7 mouse cellular contexts compared by ENCODE assay signal in the genomic region with DNA sequence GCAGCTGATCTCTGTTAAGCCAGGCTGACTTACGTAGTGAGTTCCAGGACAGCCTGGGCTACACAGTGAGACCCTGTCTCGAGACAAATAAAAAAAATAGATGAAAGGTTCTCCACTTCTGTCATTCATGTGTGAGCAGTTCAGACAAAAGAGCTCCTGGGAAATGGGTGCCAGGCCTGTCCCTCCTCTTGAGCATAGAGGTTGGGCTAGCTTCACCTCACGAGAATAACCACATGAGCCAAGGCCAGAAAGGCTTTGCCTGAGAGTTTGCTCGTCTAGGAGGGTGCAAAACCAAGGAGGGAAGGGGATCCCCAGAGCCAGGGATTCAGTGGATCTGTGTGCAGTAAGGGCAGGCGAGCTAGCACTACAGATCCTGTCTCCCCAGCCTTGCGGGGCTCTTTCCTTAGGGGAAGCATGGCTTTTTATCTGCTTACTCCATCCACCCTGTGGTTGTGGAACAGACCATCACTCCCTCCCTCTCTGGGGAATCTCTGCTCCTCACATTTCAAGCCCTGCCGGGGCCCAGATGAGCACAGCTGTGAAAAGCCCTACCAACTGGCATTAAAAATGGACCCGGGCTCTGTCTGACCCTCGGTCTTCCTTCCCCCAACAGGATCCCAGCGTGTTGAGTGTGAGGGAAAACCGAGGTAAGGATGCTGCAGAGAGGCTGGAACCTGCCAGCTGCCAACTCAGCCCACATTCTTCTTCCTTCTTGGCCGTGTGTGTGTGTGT. TPM values are rescaled to one million over a fixed set of nuclear protein-coding genes. Genes with fewer than 3 reads are reported as not detected.
DNase-seq lines count a peak whose midpoint lies in the region; ATAC-seq and TF ChIP-seq lines count a peak whose summit lies in the region.

No protein-coding gene starts in this region.

- DNase-seq in lung, postnatal 0 days (ENCODE audit: low spot score) = peak; percentile 45
- no peak for DNase-seq in lung, adult 2 months
- DNase-seq in left cerebral cortex, adult 18-20 months (ENCODE audit: low spot score in 2 of 2) = no peak

- peak overlapping the region; percentile 55; the same call in 1 of the 2 replicates for H3K27ac ChIP-seq in lung, postnatal 0 days (ENCODE audit: low read length)
- H3K27ac ChIP-seq in forebrain, embryonic 13.5 days = peak overlapping the region; percentile 95
- peak overlapping the region; percentile 77 for H3K27ac ChIP-seq in intestine, embryonic 15.5 days
- H3K27ac ChIP-seq in stomach, embryonic 15.5 days = peak overlapping the region; percentile 86

- no peaks in the 10 kb centered on the region for H3K9me3 ChIP-seq in lung, postnatal 0 days (ENCODE audit: low read length)
- no peaks in the 10 kb centered on the region for H3K9me3 ChIP-seq in forebrain, embryonic 13.5 days (replicated peaks)
- no peaks in the 10 kb centered on the region for H3K9me3 ChIP-seq in intestine, embryonic 15.5 days
- H3K9me3 ChIP-seq in stomach, embryonic 15.5 days = no peaks in the 10 kb centered on the region

- no peak overlapping the region for H3K4me2 ChIP-seq in lung, postnatal 0 days (replicated peaks; ENCODE audit: low read depth, low read length)
- H3K4me2 ChIP-seq in forebrain, embryonic 13.5 days = no peak overlapping the region
- no peak overlapping the region for H3K4me2 ChIP-seq in intestine, embryonic 15.5 days (replicated peaks)
- H3K4me2 ChIP-seq in stomach, embryonic 15.5 days = no peak overlapping the region

- peak; percentile 0; the same call in 1 of the 2 replicates for ATAC-seq in lung, postnatal 0 days
- ATAC-seq in forebrain, embryonic 13.5 days = 0 out of 2 replicates have a peak, but pooled peaks have one; percentile 0
- ATAC-seq in intestine, embryonic 15.5 days = 0 out of 2 replicates have a peak, but pooled peaks have one; percentile 11
- no peak for ATAC-seq in stomach, embryonic 15.5 days (ENCODE audit: insufficient read depth, low FRiP score, low read depth)
- ATAC-seq in megakaryocyte-erythroid progenitor cell, adult 5-6 weeks (replicated peaks; ENCODE audit: low FRiP score, low TSS enrichment, poor library complexity, severe bottlenecking) = no peak

- no peak for TF ChIP-seq EP300 in lung, postnatal 0 days (IDR thresholded peaks at IDR 0.05)

- H3K27me3 ChIP-seq in lung, postnatal 0 days (replicated peaks; ENCODE audit: insufficient read depth, low read length) = no peaks in the 10 kb centered on the region; the same call in 1 of the 2 replicates
- H3K27me3 ChIP-seq in forebrain, embryonic 13.5 days = no peaks in the 10 kb centered on the region
- no peaks in the 10 kb centered on the region for H3K27me3 ChIP-seq in intestine, embryonic 15.5 days (replicated peaks)
- H3K27me3 ChIP-seq in stomach, embryonic 15.5 days (replicated peaks) = no peaks in the 10 kb centered on the region

- peaks cover 19% of the 10 kb centered on the region for H3K4me1 ChIP-seq in lung, postnatal 0 days (ENCODE audit: insufficient read depth, low read depth, low read length)
- peaks cover 14% of the 10 kb centered on the region for H3K4me1 ChIP-seq in lung, adult 2 months (ENCODE audit: control insufficient read depth, insufficient read depth, low read length)
- peaks cover 55% of the 10 kb centered on the region for H3K4me1 ChIP-seq in forebrain, embryonic 13.5 days
- H3K4me1 ChIP-seq in intestine, embryonic 15.5 days (replicated peaks) = peaks cover 20% of the 10 kb centered on the region
- peaks cover 20% of the 10 kb centered on the region for H3K4me1 ChIP-seq in stomach, embryonic 15.5 days

- H3K4me3 ChIP-seq in lung, postnatal 0 days (ENCODE audit: low read depth, low read length) = no peak overlapping the region
- no peak overlapping the region for H3K4me3 ChIP-seq in lung, adult 2 months (replicated peaks; ENCODE audit: extremely low read depth, low read depth, low read length)
- H3K4me3 ChIP-seq in forebrain, embryonic 13.5 days = no peak overlapping the region
- no peak overlapping the region for H3K4me3 ChIP-seq in intestine, embryonic 15.5 days (replicated peaks)
- H3K4me3 ChIP-seq in stomach, embryonic 15.5 days (replicated peaks) = no peak overlapping the region

- TF ChIP-seq POLR2A in lung, adult 2 months (IDR thresholded peaks at IDR 0.05; ENCODE audit: borderline replicate concordance, extremely low read depth, low read depth, low read length) = no peak

- TF ChIP-seq CTCF in lung, postnatal 0 days (IDR thresholded peaks at IDR 0.05) = no peak
- no peak for TF ChIP-seq CTCF in lung, adult 2 months (IDR thresholded peaks at IDR 0.05; ENCODE audit: insufficient read depth, low read length)

- H3K9ac ChIP-seq in lung, postnatal 0 days (replicated peaks; ENCODE audit: low read depth) = no peak overlapping the region
- H3K9ac ChIP-seq in forebrain, embryonic 13.5 days = no peak overlapping the region
- H3K9ac ChIP-seq in intestine, embryonic 15.5 days = no peak overlapping the region
- H3K9ac ChIP-seq in stomach, embryonic 15.5 days = no peak overlapping the region

- no peaks in the 10 kb centered on the region for H3K36me3 ChIP-seq in lung, postnatal 0 days (ENCODE audit: insufficient read depth, low read length)
- H3K36me3 ChIP-seq in forebrain, embryonic 13.5 days (ENCODE audit: poor library complexity, severe bottlenecking) = peaks cover 83% of the 10 kb centered on the region
- H3K36me3 ChIP-seq in intestine, embryonic 15.5 days = peaks cover 5% of the 10 kb centered on the region
- H3K36me3 ChIP-seq in stomach, embryonic 15.5 days = peaks cover 13% of the 10 kb centered on the region; the same call in 1 of the 2 replicates

- WGBS in lung, postnatal 0 days = 54% methylated on average over 11 of the region's 12 CpGs
- 58% methylated on average over 12 of the region's 12 CpGs for WGBS in lung, adult 2 months
- WGBS in forebrain, embryonic 13.5 days = 51% methylated on average over 11 of the region's 12 CpGs
- 57% methylated on average over 12 of the region's 12 CpGs for WGBS in intestine, embryonic 15.5 days
- WGBS in stomach, embryonic 15.5 days = 46% methylated on average over 11 of the region's 12 CpGs

RNA-seq across cellular contexts. Expression of gene Pik3c2b, which starts 32.3 kb away (rescaled TPM):
- polyA plus RNA-seq in lung, postnatal 0 days (2015; fragmentation: Nextera tagmentation; extraction: Ambion mirVana) = 4.3 and 4.6 TPM in 2 replicates
- 10.1 and 11.9 TPM in 2 replicates for polyA plus RNA-seq in lung, adult 2 months (2012; rRNA removed)
- 15.5 and 15.9 TPM in 2 replicates for polyA plus RNA-seq in forebrain, embryonic 13.5 days (2015; fragmentation: Nextera tagmentation; extraction: Ambion mirVana)
- 6.1 and 7.0 TPM in 2 replicates for polyA plus RNA-seq in intestine, embryonic 15.5 days (2015; fragmentation: Nextera tagmentation; extraction: Ambion mirVana)
- 8.3 and 10.7 TPM in 2 replicates for polyA plus RNA-seq in stomach, embryonic 15.5 days (2015; fragmentation: Nextera tagmentation; extraction: Ambion mirVana)
- 10 to 100 TPM; 14.6 to 15.2 TPM for total RNA-seq in left cerebral cortex, adult 18-20 months (2021)
- 3.5 and 4.0 TPM in 2 replicates for total RNA-seq in megakaryocyte-erythroid progenitor cell, adult 5-6 weeks (2014; fragmentation: Nextera tagmentation)
- total RNA-seq in megakaryocyte-erythroid progenitor cell, adult 5-6 weeks (2017) = 0.33 and 0.88 TPM in 2 replicates

RNA-seq across cellular contexts. Expression of gene Mdm4, which starts 47.4 kb away (rescaled TPM):
- 14.9 and 19.3 TPM in 2 replicates for polyA plus RNA-seq in lung, postnatal 0 days (2015; fragmentation: Nextera tagmentation; extraction: Ambion mirVana)
- polyA plus RNA-seq in lung, adult 2 months (2012; rRNA removed) = 28.8 and 45.9 TPM in 2 replicates
- 44.8 and 46.3 TPM in 2 replicates for polyA plus RNA-seq in forebrain, embryonic 13.5 days (2015; fragmentation: Nextera tagmentation; extraction: Ambion mirVana)
- polyA plus RNA-seq in intestine, embryonic 15.5 days (2015; fragmentation: Nextera tagmentation; extraction: Ambion mirVana) = 27.1 and 31.9 TPM in 2 replicates
- 33.3 and 34.9 TPM in 2 replicates for polyA plus RNA-seq in stomach, embryonic 15.5 days (2015; fragmentation: Nextera tagmentation; extraction: Ambion mirVana)
- 10 to 100 TPM; 76.8 to 77.9 TPM for total RNA-seq in left cerebral cortex, adult 18-20 months (2021)
- 126 and 190 TPM in 2 replicates for total RNA-seq in megakaryocyte-erythroid progenitor cell, adult 5-6 weeks (2014; fragmentation: Nextera tagmentation)
- 110 and 145 TPM in 2 replicates for total RNA-seq in megakaryocyte-erythroid progenitor cell, adult 5-6 weeks (2017)

RNA-seq across cellular contexts. Expression of gene Ppp1r15b, which starts 53.2 kb away (rescaled TPM):
- 19.5 and 20.0 TPM in 2 replicates for polyA plus RNA-seq in lung, postnatal 0 days (2015; fragmentation: Nextera tagmentation; extraction: Ambion mirVana)
- polyA plus RNA-seq in lung, adult 2 months (2012; rRNA removed) = 24.2 and 26.5 TPM in 2 replicates
- polyA plus RNA-seq in forebrain, embryonic 13.5 days (2015; fragmentation: Nextera tagmentation; extraction: Ambion mirVana) = 34.8 and 38.6 TPM in 2 replicates
- 46.7 and 46.9 TPM in 2 replicates for polyA plus RNA-seq in intestine, embryonic 15.5 days (2015; fragmentation: Nextera tagmentation; extraction: Ambion mirVana)
- 39.3 and 47.8 TPM in 2 replicates for polyA plus RNA-seq in stomach, embryonic 15.5 days (2015; fragmentation: Nextera tagmentation; extraction: Ambion mirVana)
- total RNA-seq in left cerebral cortex, adult 18-20 months (2021) = 10 to 100 TPM; 44.6 to 49.3 TPM
- total RNA-seq in megakaryocyte-erythroid progenitor cell, adult 5-6 weeks (2014; fragmentation: Nextera tagmentation) = 73.9 and 82.5 TPM in 2 replicates
- 116 TPM in 2 replicates for total RNA-seq in megakaryocyte-erythroid progenitor cell, adult 5-6 weeks (2017)

Comparison
In these comparisons a context has a peak if more than half of its experiments do, and no peak if none do; other contexts are left out.
1. ATAC-seq: peak in lung, postnatal 0 days (single experiment), forebrain, embryonic 13.5 days (single experiment) and intestine, embryonic 15.5 days (single experiment); none in stomach, embryonic 15.5 days (single experiment) and megakaryocyte-erythroid progenitor cell, adult 5-6 weeks (single experiment).
2. Peak in every context shown above with its lines, with median percentiles within 50 percentile points of each other: H3K27ac ChIP-seq.